28 mouse cellular contexts compared by ENCODE assay signal in the genomic region with DNA sequence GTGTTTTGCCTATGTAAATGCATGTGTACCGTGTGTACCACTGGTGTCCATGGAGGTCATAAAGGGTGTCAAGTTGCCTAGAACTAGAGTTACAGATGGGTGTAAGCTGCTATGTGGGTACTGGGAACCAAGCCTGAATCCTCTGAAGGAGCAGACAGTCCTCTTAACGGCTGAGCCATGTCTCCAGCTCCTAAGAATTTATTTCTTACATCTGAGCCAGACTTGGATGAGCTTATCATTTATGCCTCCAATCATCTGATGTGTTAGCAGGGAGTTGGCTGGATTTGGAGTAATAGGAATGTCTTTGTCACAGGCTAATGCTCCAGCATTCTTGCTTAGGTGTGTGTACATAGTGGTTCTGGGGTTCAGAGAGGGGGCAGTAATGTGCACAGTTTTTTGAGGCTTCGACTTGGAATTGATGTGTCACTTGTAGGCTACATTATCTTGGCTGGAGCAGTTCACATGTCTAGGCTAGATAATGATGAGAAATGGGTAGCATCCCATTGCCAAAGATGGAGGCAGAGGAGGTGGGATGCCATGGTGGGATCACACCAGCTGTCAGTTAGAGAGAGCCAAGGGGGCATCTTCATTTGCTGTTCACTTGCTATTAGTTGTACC. TPM values are rescaled to one million over a fixed set of nuclear protein-coding genes. Genes with fewer than 3 reads are reported as not detected.
DNase-seq lines count a peak whose midpoint lies in the region; ATAC-seq lines count a peak whose summit lies in the region.
"Had no signal": no experiment of that assay in that cellular context is flagged by ENCODE, and none has a peak within 500 bp of the region (broad histone marks: within the 10 kb centered on the region; RNA-seq: fewer than 3 reads in every experiment).

No protein-coding gene starts in this region.

- WGBS in forebrain, embryonic 13.5 days, result 87% methylated on average over 3 of the region's 3 CpGs
- 86% methylated on average over 3 of the region's 3 CpGs for WGBS in forebrain, embryonic 12.5 days
- WGBS in lung, embryonic 16.5 days, result 74% methylated on average over 3 of the region's 3 CpGs
- 66% methylated on average over 3 of the region's 3 CpGs for WGBS in liver, embryonic 12.5 days (ENCODE audit: insufficient replicate concordance)

- H3K9ac ChIP-seq in forebrain, embryonic 13.5 days, result no peak overlapping the region
- H3K9ac ChIP-seq in forebrain, embryonic 12.5 days, result no peak overlapping the region
- no peak overlapping the region for H3K9ac ChIP-seq in lung, embryonic 16.5 days (ENCODE audit: low read length)
- H3K9ac ChIP-seq in liver, embryonic 12.5 days, result peak overlapping the region; percentile 41
- H3K9ac ChIP-seq: intestine, embryonic 15.5 days; limb, embryonic 12.5 days; lung, embryonic 14.5 days; midbrain, embryonic 12.5 days; neural tube, embryonic 15.5 days had no signal

- no peak for DNase-seq in lung, postnatal 4 days
- no peak for DNase-seq in embryo, embryonic 10 days (ENCODE audit: low spot score)
- DNase-seq in right cerebral cortex, postnatal 10 days (ENCODE audit: low spot score in 2 of 2), result no peak
- DNase-seq: adrenal gland, postnatal 14 days; cerebellum, adult 9-10 months; gastrocnemius, adult 2 months; kidney, adult 8-10 months; kidney, postnatal 10 days; layer of hippocampus, postnatal 36 days; lung, embryonic 14.5 days; thymus, adult 18-20 months; thymus, postnatal 36 days had no signal

- no peaks in the 10 kb centered on the region for H3K4me1 ChIP-seq in forebrain, embryonic 13.5 days
- no peaks in the 10 kb centered on the region for H3K4me1 ChIP-seq in forebrain, embryonic 12.5 days
- H3K4me1 ChIP-seq in lung, embryonic 16.5 days (replicated peaks; ENCODE audit: control insufficient read depth, insufficient read depth, low read length), result no peaks in the 10 kb centered on the region
- H3K4me1 ChIP-seq in liver, embryonic 12.5 days, result peaks cover 59% of the 10 kb centered on the region
- H3K4me1 ChIP-seq: embryonic facial prominence, embryonic 10.5 days; heart, embryonic 10.5 days; intestine, embryonic 15.5 days; limb, embryonic 12.5 days; midbrain, embryonic 12.5 days; neural tube, embryonic 15.5 days had no signal

- H3K27me3 ChIP-seq in forebrain, embryonic 13.5 days, result no peaks in the 10 kb centered on the region
- H3K27me3 ChIP-seq in forebrain, embryonic 12.5 days, result no peaks in the 10 kb centered on the region
- H3K27me3 ChIP-seq in lung, embryonic 16.5 days (ENCODE audit: control insufficient read depth, insufficient read depth, low read depth, low read length), result no peaks in the 10 kb centered on the region
- H3K27me3 ChIP-seq in liver, embryonic 12.5 days (replicated peaks), result no peaks in the 10 kb centered on the region
- H3K27me3 ChIP-seq: intestine, embryonic 15.5 days; limb, embryonic 12.5 days; midbrain, embryonic 12.5 days; neural tube, embryonic 15.5 days had no signal

- no peak overlapping the region for H3K27ac ChIP-seq in forebrain, embryonic 13.5 days
- H3K27ac ChIP-seq in forebrain, embryonic 12.5 days, result no peak overlapping the region
- no peak overlapping the region for H3K27ac ChIP-seq in lung, embryonic 16.5 days (ENCODE audit: low read length)
- H3K27ac ChIP-seq in liver, embryonic 12.5 days, result peak overlapping the region; percentile 57; the same call in 1 of the 2 replicates
- H3K27ac ChIP-seq: embryonic facial prominence, embryonic 10.5 days; gastrocnemius, adult 2 months; heart, embryonic 10.5 days; intestine, embryonic 15.5 days; layer of hippocampus, adult 2 months; limb, embryonic 12.5 days; midbrain, embryonic 12.5 days; neural tube, embryonic 15.5 days had no signal

- H3K36me3 ChIP-seq in forebrain, embryonic 13.5 days (ENCODE audit: poor library complexity, severe bottlenecking), result no peaks in the 10 kb centered on the region
- no peaks in the 10 kb centered on the region for H3K36me3 ChIP-seq in forebrain, embryonic 12.5 days (replicated peaks)
- H3K36me3 ChIP-seq in lung, embryonic 16.5 days (ENCODE audit: control insufficient read depth, insufficient read depth, low read length), result peaks cover 47% of the 10 kb centered on the region
- peaks cover 100% of the 10 kb centered on the region for H3K36me3 ChIP-seq in liver, embryonic 12.5 days
- H3K36me3 ChIP-seq: midbrain, embryonic 12.5 days; neural tube, embryonic 15.5 days had no signal

- no peak overlapping the region for H3K4me3 ChIP-seq in forebrain, embryonic 13.5 days
- no peak overlapping the region for H3K4me3 ChIP-seq in forebrain, embryonic 12.5 days (replicated peaks)
- H3K4me3 ChIP-seq in lung, embryonic 16.5 days (ENCODE audit: low read length), result no peak overlapping the region
- no peak overlapping the region for H3K4me3 ChIP-seq in liver, embryonic 12.5 days
- H3K4me3 ChIP-seq: embryonic facial prominence, embryonic 10.5 days; gastrocnemius, adult 2 months; heart, embryonic 10.5 days; intestine, embryonic 15.5 days; layer of hippocampus, adult 2 months; limb, embryonic 12.5 days; midbrain, embryonic 12.5 days; neural tube, embryonic 15.5 days had no signal

- H3K4me2 ChIP-seq in forebrain, embryonic 13.5 days, result no peak overlapping the region
- H3K4me2 ChIP-seq in forebrain, embryonic 12.5 days, result no peak overlapping the region
- H3K4me2 ChIP-seq in lung, embryonic 16.5 days (ENCODE audit: low read depth, low read length), result no peak overlapping the region
- peak overlapping the region; percentile 35; the same call in 1 of the 2 replicates for H3K4me2 ChIP-seq in liver, embryonic 12.5 days
- H3K4me2 ChIP-seq: intestine, embryonic 15.5 days; limb, embryonic 12.5 days; lung, embryonic 14.5 days; midbrain, embryonic 12.5 days; neural tube, embryonic 15.5 days had no signal

- H3K9me3 ChIP-seq in forebrain, embryonic 13.5 days (replicated peaks), result no peaks in the 10 kb centered on the region
- H3K9me3 ChIP-seq in forebrain, embryonic 12.5 days, result no peaks in the 10 kb centered on the region
- H3K9me3 ChIP-seq in lung, embryonic 16.5 days (ENCODE audit: control insufficient read depth, low read length), result no peaks in the 10 kb centered on the region
- no peaks in the 10 kb centered on the region for H3K9me3 ChIP-seq in liver, embryonic 12.5 days (replicated peaks)
- H3K9me3 ChIP-seq: embryonic facial prominence, embryonic 10.5 days; heart, embryonic 10.5 days; intestine, embryonic 15.5 days; limb, embryonic 12.5 days; midbrain, embryonic 12.5 days; neural tube, embryonic 15.5 days had no signal

- ATAC-seq in forebrain, embryonic 13.5 days, result peak; percentile 48; the same call in 1 of the 2 replicates
- no peak for ATAC-seq in forebrain, embryonic 12.5 days (ENCODE audit: low FRiP score)
- 0 out of 2 replicates have a peak, but pooled peaks have one; percentile 26 for ATAC-seq in lung, embryonic 16.5 days (ENCODE audit: low read depth)
- ATAC-seq in liver, embryonic 12.5 days, result peak; percentile 73
- peak; percentile 38; the same call in 1 of the 2 replicates for ATAC-seq in megakaryocyte-erythroid progenitor cell, adult 5-6 weeks (replicated peaks; ENCODE audit: low FRiP score, low TSS enrichment, poor library complexity, severe bottlenecking)
- ATAC-seq: hindbrain, embryonic 16.5 days; intestine, embryonic 15.5 days had no signal

RNA-seq across cellular contexts. Expression of a gene that starts 10.9 kb away (rescaled TPM):
- 5.9 and 6.6 TPM in 2 replicates for polyA plus RNA-seq in forebrain, embryonic 13.5 days (2015; fragmentation: Nextera tagmentation; extraction: Ambion mirVana)
- 10.1 and 11.3 TPM in 2 replicates for polyA plus RNA-seq in forebrain, embryonic 12.5 days (2016; fragmentation: Nextera tagmentation; extraction: Ambion mirVana)
- polyA plus RNA-seq in lung, embryonic 16.5 days (2015; fragmentation: Nextera tagmentation; extraction: Ambion mirVana), result 87.3 and 92.8 TPM in 2 replicates
- polyA plus RNA-seq in liver, embryonic 12.5 days (2016; fragmentation: Nextera tagmentation; extraction: Ambion mirVana), result 127 and 128 TPM in 2 replicates
- 118 and 137 TPM in 2 replicates for total RNA-seq in megakaryocyte-erythroid progenitor cell, adult 5-6 weeks (2014; fragmentation: Nextera tagmentation)
- total RNA-seq in megakaryocyte-erythroid progenitor cell, adult 5-6 weeks (2017), result 65.3 and 108 TPM in 2 replicates

RNA-seq across cellular contexts. Expression of a gene that starts 33.0 kb away (rescaled TPM):
- polyA plus RNA-seq in forebrain, embryonic 13.5 days (2015; fragmentation: Nextera tagmentation; extraction: Ambion mirVana), result 0.44 TPM in 1 of 2 replicates, not detected in the other
- polyA plus RNA-seq in forebrain, embryonic 12.5 days (2016; fragmentation: Nextera tagmentation; extraction: Ambion mirVana), result not detected in 2 replicates
- 0.78 TPM in 1 of 2 replicates, not detected in the other for polyA plus RNA-seq in lung, embryonic 16.5 days (2015; fragmentation: Nextera tagmentation; extraction: Ambion mirVana)
- 27.7 and 79.1 TPM in 2 replicates for polyA plus RNA-seq in liver, embryonic 12.5 days (2016; fragmentation: Nextera tagmentation; extraction: Ambion mirVana)
- total RNA-seq in megakaryocyte-erythroid progenitor cell, adult 5-6 weeks (2014; fragmentation: Nextera tagmentation), result not detected in 2 replicates
- 0.85 and 3.2 TPM in 2 replicates for total RNA-seq in megakaryocyte-erythroid progenitor cell, adult 5-6 weeks (2017)
- total RNA-seq: gastrocnemius, adult 2 months; gastrocnemius, postnatal 4 days; layer of hippocampus, adult 2 months; layer of hippocampus, postnatal 36 days; left cerebral cortex, postnatal 14 days had no signal
- polyA plus RNA-seq: hindbrain, embryonic 16.5 days; lung, embryonic 14.5 days; midbrain, embryonic 12.5 days had no signal

RNA-seq across cellular contexts. Expression of a gene that starts 40.8 kb away (rescaled TPM):
- not detected in 2 replicates for polyA plus RNA-seq in forebrain, embryonic 13.5 days (2015; fragmentation: Nextera tagmentation; extraction: Ambion mirVana)
- not detected in 2 replicates for polyA plus RNA-seq in forebrain, embryonic 12.5 days (2016; fragmentation: Nextera tagmentation; extraction: Ambion mirVana)
- not detected in 2 replicates for polyA plus RNA-seq in lung, embryonic 16.5 days (2015; fragmentation: Nextera tagmentation; extraction: Ambion mirVana)
- polyA plus RNA-seq in liver, embryonic 12.5 days (2016; fragmentation: Nextera tagmentation; extraction: Ambion mirVana), result 3.1 and 7.1 TPM in 2 replicates
- not detected in 2 replicates for total RNA-seq in megakaryocyte-erythroid progenitor cell, adult 5-6 weeks (2014; fragmentation: Nextera tagmentation)
- not detected in 2 replicates for total RNA-seq in megakaryocyte-erythroid progenitor cell, adult 5-6 weeks (2017)
- total RNA-seq: adrenal gland, postnatal 14 days; gastrocnemius, adult 2 months; gastrocnemius, postnatal 4 days; layer of hippocampus, adult 2 months; layer of hippocampus, postnatal 36 days; left cerebral cortex, postnatal 14 days had no signal
- polyA plus RNA-seq: embryonic facial prominence, embryonic 10.5 days; hindbrain, embryonic 16.5 days; intestine, embryonic 15.5 days; limb, embryonic 12.5 days; lung, embryonic 14.5 days; midbrain, embryonic 12.5 days; neural tube, embryonic 15.5 days; small intestine, adult 2 months had no signal

Comparison
In these comparisons a context has a peak if more than half of its experiments do, and no peak if none do; other contexts are left out.
1. RNA of a gene that starts 33.0 kb away (polyA plus RNA-seq): 27.7 to 79.1 TPM in liver, embryonic 12.5 days; not detected in forebrain, embryonic 12.5 days, 0.44 TPM in forebrain, embryonic 13.5 days and 0.78 TPM in lung, embryonic 16.5 days; every median in the first group is over 10 times any median in the second.